Mouse (Mus musculus) ES-E14 (cell line): ENCODE measurements around the gene Galm. TPM values are rescaled to one million over a fixed set of nuclear protein-coding genes. Genes with fewer than 3 reads are reported as not detected.

Experiments used
- DNase-seq: peaks from one replicate; pipeline ENCODE4 v3.0.0-alpha.2; 2013; ENCODE audit warnings: low read depth, low spot score
- H3K27ac ChIP-seq: 2 replicates; pipeline ENCODE4 v1.5.1; 2012; ENCODE audit warnings: low read depth, mild to moderate bottlenecking, low read length, moderate library complexity, mixed read lengths; ENCODE audit not compliant: poor library complexity, insufficient read depth, severe bottlenecking
- H3K36me3 ChIP-seq: 2 replicates; pipeline ENCODE4 v1.6.1; 2012; ENCODE audit warnings: mild to moderate bottlenecking, low read length, moderate library complexity, mixed read lengths; ENCODE audit not compliant: control insufficient read depth, poor library complexity, insufficient read depth, severe bottlenecking
- H3K4me1 ChIP-seq, 2 experiments: fragments of 150-350 bp in 1 of 2; sonication (generic) in 1 of 2; 2 replicates each; pipeline ENCODE4 v1.6.1; 2012; ENCODE audit warnings: low read length in 2 of 2, mild to moderate bottlenecking in 1 of 2, mixed read lengths in 1 of 2; ENCODE audit not compliant: control insufficient read depth in 2 of 2, insufficient read depth in 2 of 2, poor library complexity in 1 of 2
- H3K4me3 ChIP-seq, 2 experiments: fragments of 150-350 bp in 1 of 2; sonication (generic) in 1 of 2; 2 replicates each; pipeline ENCODE4 v1.5.1; 2012; ENCODE audit warnings: low read length in 2 of 2, low read depth in 1 of 2, mild to moderate bottlenecking in 1 of 2, mixed read lengths in 1 of 2; ENCODE audit not compliant: insufficient read depth in 1 of 2, poor library complexity in 1 of 2, severe bottlenecking in 1 of 2
- H3K9ac ChIP-seq: 2 replicates; pipeline ENCODE4 v1.6.1; 2012; ENCODE audit warnings: low read depth, mild to moderate bottlenecking, low read length, mixed read lengths; ENCODE audit not compliant: poor library complexity, insufficient read depth, severe bottlenecking
- H3K9me3 ChIP-seq: fragments of 150-350 bp; sonication (generic); 2 replicates; pipeline ENCODE4 v1.6.1; 2012; ENCODE audit warnings: low read depth, mild to moderate bottlenecking, low read length; ENCODE audit not compliant: control insufficient read depth, insufficient read depth
- CHD2 ChIP-seq: IDR thresholded peaks from 2 replicates; pipeline ENCODE4 v1.6.1; 2014; ENCODE audit warnings: mild to moderate bottlenecking, low read depth, low read length, inconsistent platforms
- HCFC1 ChIP-seq: IDR thresholded peaks from 2 replicates; pipeline ENCODE4 v1.6.1; 2012; ENCODE audit warnings: low read length, inconsistent platforms, borderline replicate concordance; ENCODE audit not compliant: insufficient read depth
- MAFK ChIP-seq: IDR thresholded peaks from 2 replicates; pipeline ENCODE4 v1.6.1; 2014; ENCODE audit warnings: mild to moderate bottlenecking, low read depth, low read length, inconsistent platforms; ENCODE audit not compliant: insufficient read depth
- ZC3H11A ChIP-seq: IDR thresholded peaks from 2 replicates; pipeline ENCODE4 v1.6.1; 2012; ENCODE audit warnings: low read depth, mild to moderate bottlenecking, inconsistent platforms, low read length, borderline replicate concordance
- ZNF384 ChIP-seq: IDR thresholded peaks from 2 replicates; pipeline ENCODE4 v1.6.1; 2012; ENCODE audit warnings: low read depth, low read length, inconsistent platforms
- in situ Hi-C, 2 experiments: fragments of 600-800 bp; cut with MboI; formaldehyde crosslinking; loops; one replicate each; pipeline ENCODE4 v1.15.1; 2025; ENCODE audit warnings: low sequenced_read_pairs in 2 of 2, inconsistent platforms in 1 of 2; ENCODE audit not compliant: unreplicated experiment in 2 of 2
- total RNA-seq: library from RNA; depleted of rRNA; stranded (reverse); fragments of 300-350 nt; gene quantifications from 2 replicates; pipeline ENCODE4 v1.2.3, GENCODE M21; 2012

Galm gene
- total RNA-seq, 1 experiment: 5.3 TPM

GRCm38 (mm10) chr17:80153631-80154030 is 26.4 kb downstream of the Galm start:
- in situ Hi-C loops: no loop called here
- Histone ChIP-seq H3K9ac (no peak overlapping the region), H3K4me1 (peaks cover 6 to 13% of the 10 kb centered on the region in 2 experiments), H3K9me3 (no peaks in the 10 kb centered on the region), H3K4me3 (no peak overlapping the region), H3K27ac (no peak overlapping the region), H3K36me3 (no peaks in the 10 kb centered on the region)
- no peak for DNase-seq
- TF ChIP-seq MAFK (0 out of 2 replicates have a peak, but pooled peaks have one; percentile 8), CHD2 (no peak)

DNA sequence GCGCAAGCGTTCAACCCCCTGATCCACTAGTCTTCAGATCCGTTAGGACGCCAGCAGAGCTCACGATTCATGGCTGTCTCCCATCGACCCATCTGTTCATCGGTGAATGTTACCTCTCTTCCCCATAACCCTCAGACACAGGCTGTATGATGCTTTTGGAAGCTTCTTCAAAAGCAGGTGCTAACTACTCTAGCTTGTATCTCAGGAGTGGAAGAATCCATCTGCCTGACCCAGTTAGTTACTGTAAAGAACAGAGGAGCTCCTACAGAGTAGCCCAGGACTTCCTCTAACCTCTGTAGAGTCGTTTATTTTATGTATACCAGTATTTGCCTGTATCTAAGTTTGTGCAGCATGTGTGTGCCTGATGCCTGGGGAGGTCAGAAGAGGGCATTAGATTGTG is 29.6 kb downstream of the Galm start:
- Histone ChIP-seq H3K9ac (no peak overlapping the region), H3K9me3 (no peaks in the 10 kb centered on the region), H3K27ac (no peak overlapping the region), H3K4me1 (peaks cover under 1 to 10% of the 10 kb centered on the region in 2 experiments; a peak in 3 of 4 replicates), H3K4me3 (no peak overlapping the region), H3K36me3 (no peaks in the 10 kb centered on the region)
- DNase-seq: no peak
- in situ Hi-C loops: no loop called here
- TF ChIP-seq ZNF384 (no peak), CHD2 (no peak), MAFK (no peak), HCFC1 (no peak), ZC3H11A (no peak)

DNA sequence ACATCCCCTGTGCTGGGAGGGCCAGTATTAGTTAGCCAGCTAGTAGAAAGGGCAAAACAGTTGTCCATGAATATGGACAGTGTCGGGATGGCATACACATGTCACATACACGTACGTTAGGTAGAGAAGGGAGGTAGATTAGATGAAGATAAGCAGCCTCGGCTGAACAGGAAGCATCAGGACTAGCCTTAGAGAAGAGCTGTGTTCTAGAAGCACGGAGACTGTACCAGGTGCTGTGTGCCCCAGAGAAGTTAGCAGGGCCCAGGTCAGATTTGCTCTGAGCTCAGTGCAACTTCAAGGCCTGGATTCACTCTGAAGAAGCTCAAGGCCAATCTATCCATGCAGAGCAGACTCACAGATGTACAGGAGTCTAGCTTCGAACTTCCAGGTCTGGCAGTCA is 30.2 kb downstream of the Galm start:
- Histone ChIP-seq H3K27ac (no peak overlapping the region), H3K36me3 (no peaks in the 10 kb centered on the region), H3K9ac (no peak overlapping the region), H3K4me1 (peaks cover 0 to 7% of the 10 kb centered on the region in 2 experiments; a peak in 2 of 4 replicates), H3K4me3 (no peak overlapping the region), H3K9me3 (no peaks in the 10 kb centered on the region)
- in situ Hi-C loops: no loop called here
- DNase-seq: no peak
- TF ChIP-seq MAFK (no peak), HCFC1 (no peak), ZNF384 (no peak), ZC3H11A (no peak), CHD2 (no peak)

GRCm38 (mm10) chr17:80160454-80160853 is 33.2 kb downstream of the Galm start:
- no peaks in the 10 kb centered on the region for H3K4me1 ChIP-seq
- H3K9me3 ChIP-seq: no peaks in the 10 kb centered on the region
- TF ChIP-seq CHD2: no peak
- TF ChIP-seq MAFK: no peak
- TF ChIP-seq ZC3H11A: no peak
- no peak for TF ChIP-seq HCFC1
- H3K27ac ChIP-seq: no peak overlapping the region
- no peak overlapping the region for H3K4me3 ChIP-seq
- H3K36me3 ChIP-seq: no peaks in the 10 kb centered on the region
- DNase-seq: no peak
- in situ Hi-C loops: no loop called here
- H3K9ac ChIP-seq: no peak overlapping the region

- no peak for DNase-seq
- H3K4me1 ChIP-seq: peaks cover 0 to 5% of the 10 kb centered on the region in 2 experiments; a peak in 2 of 4 replicates
- no peak overlapping the region for H3K9ac ChIP-seq
- in situ Hi-C loops: no loop called here
- no peaks in the 10 kb centered on the region for H3K9me3 ChIP-seq
- TF ChIP-seq HCFC1: no peak
- no peak for TF ChIP-seq ZC3H11A
- TF ChIP-seq ZNF384: no peak
- TF ChIP-seq CHD2: no peak
- TF ChIP-seq MAFK: no peak
- no peak overlapping the region for H3K27ac ChIP-seq
- H3K36me3 ChIP-seq: no peaks in the 10 kb centered on the region
- H3K4me3 ChIP-seq: no peak overlapping the region
These were observed 36.7 kb downstream of the Galm start for GRCm38 (mm10) chr17:80163991-80164390.
